Mouse (Mus musculus) embryo, embryonic 10.5 days (tissue): ENCODE data around the gene Rhox4a.
"Not testable (repeated sequence)": the region's sequence is repeated elsewhere in the genome, so short reads cannot be mapped to it uniquely, and the experiment has no call there.

Source experiments
- DNase-seq: peaks from one replicate; pipeline ENCODE4 v3.0.0-alpha.2; 2015; ENCODE audit warnings: low spot score

Rhox4a gene

DNA sequence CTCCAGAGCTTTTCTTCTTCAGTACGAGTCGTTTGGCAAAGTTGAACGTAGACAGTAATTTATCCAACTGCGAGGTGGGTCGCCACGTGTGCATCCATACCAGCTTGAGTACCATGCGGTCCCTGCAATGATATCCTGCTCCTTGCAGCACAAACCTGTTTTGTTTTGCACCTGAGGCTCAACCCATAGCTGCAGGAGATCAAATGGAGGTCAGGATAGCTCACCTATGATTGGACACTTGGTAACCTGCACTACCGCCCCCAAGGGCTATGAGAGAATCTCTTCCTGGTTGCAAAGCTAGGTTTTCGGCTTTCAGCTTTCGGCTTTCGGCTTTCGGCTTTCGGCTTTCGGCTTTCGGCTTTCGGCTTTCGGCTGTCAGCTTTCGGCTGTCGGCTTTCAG, at the start of gene Rhox4a:
Gene Rhox4a (plus strand): TSS at position 301 of the 400 bp plus-strand sequence.
- DNase-seq = not testable (repeated sequence)

DNA sequence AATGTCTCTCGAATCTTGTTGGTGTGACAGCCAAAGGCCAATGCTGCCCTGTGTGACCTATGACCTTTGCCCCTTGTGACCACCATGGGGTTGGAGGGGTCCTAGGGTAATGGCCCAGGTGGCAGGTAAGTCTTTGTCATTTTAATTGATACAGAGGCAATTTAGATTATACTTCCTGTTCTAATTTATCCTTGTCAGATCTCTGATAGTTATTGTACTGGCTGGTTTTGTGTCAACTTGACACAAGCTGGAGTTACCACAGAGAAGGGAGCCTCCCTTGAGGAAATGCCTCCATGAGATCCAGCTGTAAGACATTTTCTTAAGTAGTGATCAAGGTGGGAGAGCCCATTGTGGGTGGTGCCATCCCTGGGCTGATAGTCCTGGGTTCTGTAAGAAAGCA, 43.0 kb upstream of the Rhox4a start, which contains the start of gene Rhox1:
Gene Rhox1 (minus strand): TSS at position 101 of the 400 bp plus-strand sequence.
- DNase-seq = not testable (repeated sequence)

DNA sequence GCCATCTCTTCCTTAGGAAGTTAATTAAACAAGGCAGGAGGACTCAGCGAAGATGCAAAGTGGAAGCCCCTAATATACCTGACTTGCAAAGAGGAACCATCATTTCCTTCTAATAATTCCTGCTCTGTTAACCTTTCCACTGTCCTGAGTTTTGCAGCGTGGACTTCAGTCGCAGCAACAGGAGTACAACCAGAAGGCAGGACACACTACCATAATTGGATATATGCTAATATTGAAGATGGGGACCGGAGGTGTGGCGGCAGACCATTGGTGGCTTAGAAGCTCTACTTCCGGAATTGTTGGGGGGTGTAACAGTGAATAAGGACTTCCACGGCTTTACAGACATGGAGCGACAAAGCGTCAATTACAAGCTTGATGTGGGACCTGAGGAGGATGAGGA, 20.5 kb upstream of the Rhox4a start, which contains the start of gene Rhox2a:
Gene Rhox2a (plus strand): TSS at position 301 of the 400 bp plus-strand sequence.
- not testable (repeated sequence) for DNase-seq

DNA sequence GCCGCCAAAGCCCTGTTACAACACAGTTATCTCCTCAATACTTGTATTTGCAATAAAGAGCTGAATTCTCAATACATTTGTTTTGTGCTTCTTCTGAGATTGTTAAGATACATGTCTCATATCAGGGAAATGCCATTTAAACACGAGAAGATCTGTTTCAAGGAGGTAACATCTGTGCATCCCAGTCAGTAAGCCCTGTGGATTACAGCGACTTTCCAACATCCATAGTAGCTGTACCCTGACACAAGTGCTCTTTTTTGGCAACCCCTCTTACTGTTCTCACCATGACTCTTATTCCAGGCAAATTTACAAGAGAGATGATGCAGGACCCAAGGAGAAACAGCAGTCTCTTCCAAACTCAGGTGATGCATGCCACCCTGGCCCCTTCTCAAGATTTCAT, 15.5 kb upstream of the Rhox4a start, which contains the start of gene Rhox3a:
Gene Rhox3a (plus strand): TSS at position 301 of the 400 bp plus-strand sequence.
- DNase-seq = not testable (repeated sequence)
